Mouse (Mus musculus) gastrocnemius, postnatal 36 days (tissue): ENCODE results near the gene Cryga. TPM values are rescaled to one million over a fixed set of nuclear protein-coding genes. Genes with fewer than 3 reads are reported as not detected.

Source experiments
- DNase-seq, 2 experiments: peaks; one replicate each; pipeline ENCODE4 v3.0.0; 2022
- intact Hi-C: fragments of 180-260 bp; cut with DNase I; formaldehyde crosslinking; loops from one replicate; pipeline ENCODE4 v1.15.1; 2025
- long read RNA-seq, 2 experiments: library from polyadenylated mRNA; stranded (forward); transcript quantifications; one replicate each; pipeline ENCODE4 v2.0.0; 2021
- total RNA-seq, 2 experiments: library from RNA; stranded (reverse); gene quantifications; 2 replicates each; pipeline ENCODE4 v1.2.3; 2021

Cryga gene
- not detected for total RNA-seq
- long read RNA-seq, experiment 1 = 0 reads
- long read RNA-seq, experiment 2 = 0 reads

DNA sequence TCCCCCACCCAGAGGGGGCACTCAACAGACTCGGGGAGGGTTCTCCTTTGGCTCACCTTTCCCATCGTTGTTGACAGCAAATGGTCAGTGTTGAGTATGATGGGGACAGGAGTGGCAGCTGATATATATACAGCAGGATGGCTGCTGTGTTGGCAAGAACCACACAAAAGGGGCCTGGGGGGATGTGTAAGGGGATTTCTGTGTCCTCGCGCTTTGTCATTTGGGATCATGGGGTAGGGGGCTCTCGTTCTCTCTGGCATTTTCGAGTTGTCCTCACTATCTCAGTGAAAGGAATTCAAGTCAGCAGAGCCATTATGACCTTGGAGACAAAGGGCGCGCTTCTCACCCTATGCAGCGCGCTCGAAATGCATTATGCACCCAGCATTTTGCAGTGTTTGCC lies at the start of gene Cryga:
Cryga (minus strand) TSS at position 101 of the 400 bp plus-strand sequence.
- intact Hi-C loops = no loop called here
- no peak for DNase-seq

DNA sequence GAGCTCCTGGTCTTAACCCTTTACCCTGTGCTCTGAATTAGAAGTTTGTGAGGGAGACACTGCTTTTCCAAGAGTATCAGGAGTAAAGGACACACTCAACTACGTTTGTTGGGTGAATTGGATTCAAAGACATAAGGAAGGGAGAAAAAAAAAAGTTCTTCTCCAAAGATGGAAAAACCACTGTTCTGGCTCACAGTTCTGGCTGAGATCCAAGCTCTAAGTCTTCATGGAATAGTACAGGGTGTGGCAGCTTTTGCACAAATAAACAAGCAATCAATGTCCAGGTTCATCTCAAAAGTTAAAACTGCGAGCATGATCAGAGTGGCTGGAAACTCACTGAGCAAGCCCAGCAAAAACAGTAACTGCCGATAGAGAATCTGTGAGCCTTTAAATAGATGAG lies 44.8 kb upstream of the Cryga start:
- intact Hi-C loops = no loop called here
- no peak for DNase-seq

DNA sequence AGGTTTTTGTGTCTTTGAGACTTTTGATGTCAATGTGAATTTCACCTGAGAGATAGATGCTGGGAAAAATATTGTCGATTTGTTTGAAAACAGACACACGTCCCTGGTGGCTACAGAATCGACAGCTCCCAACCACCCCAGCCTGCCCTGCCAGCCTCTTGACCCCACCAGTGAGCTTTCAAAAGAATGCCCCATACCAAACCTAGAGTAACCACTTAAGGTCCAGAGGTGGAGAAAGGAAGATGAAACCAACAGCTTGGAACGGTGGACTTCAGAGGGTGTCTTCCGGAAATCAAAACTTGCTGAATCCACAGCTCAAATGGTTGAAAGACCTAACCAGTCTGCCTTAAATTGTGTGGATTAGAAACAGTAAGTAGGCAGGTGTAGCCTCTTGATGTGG lies 44.2 kb upstream of the Cryga start:
- no peak for DNase-seq
- intact Hi-C loops = no loop called here

DNA sequence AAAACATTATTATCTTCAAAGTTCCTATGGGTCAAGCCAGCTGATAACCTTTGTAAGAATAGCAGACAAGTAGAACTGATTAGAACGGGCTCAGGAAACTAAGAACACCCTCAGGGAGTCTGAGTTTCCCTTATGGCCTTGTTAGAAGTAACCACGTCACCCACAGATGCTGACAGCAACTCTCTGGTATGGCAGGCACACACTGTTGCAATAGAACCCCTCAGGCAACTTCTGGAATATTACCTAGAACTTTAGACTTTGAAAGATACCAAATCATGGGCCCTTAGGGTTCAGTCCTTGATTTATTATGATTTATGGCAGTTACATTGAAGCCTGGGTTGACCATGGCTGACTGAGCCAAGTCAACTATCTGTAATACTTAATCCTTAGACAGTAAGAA lies 43.4 kb upstream of the Cryga start:
- no peak for DNase-seq
- intact Hi-C loops = no loop called here

DNA sequence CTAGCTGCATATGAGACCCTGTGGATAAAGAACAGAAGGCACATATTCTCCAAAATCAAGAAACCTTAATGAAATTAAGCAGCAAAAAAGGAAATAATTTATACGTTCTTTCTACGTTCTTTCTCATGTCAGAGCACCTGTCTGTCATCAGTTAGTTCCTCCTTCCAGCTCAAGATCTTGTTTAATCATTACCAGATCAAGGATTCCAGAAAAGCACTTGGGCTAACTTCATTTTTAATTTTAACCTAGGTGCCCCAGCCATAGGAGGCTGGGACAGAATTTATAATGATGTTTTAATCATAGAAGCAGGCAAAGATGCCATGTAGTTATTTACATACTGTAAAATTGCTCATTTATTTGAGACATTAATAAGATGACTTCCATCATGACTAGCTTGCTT lies 41.6 kb upstream of the Cryga start:
- intact Hi-C loops = no loop called here
- DNase-seq = no peak

DNA sequence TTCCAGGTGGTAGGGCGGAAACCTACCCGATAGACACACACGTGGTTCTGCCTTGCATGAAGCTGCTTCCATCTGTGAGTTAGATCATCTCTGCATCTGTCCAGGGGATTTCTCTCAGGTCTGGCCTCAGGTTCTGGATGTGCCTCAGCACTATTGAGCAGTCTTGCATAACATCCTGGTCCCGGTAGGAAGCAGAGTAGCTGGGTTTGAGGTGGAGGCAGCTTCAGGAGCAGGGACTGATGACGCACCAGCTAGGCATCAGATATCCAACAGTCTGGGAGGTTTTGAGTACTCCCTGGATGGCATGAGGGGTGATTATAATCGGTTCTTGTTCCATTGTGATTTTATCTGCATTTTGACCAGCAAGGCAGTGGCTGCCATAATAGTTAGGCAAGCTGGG lies 34.4 kb upstream of the Cryga start:
- intact Hi-C loops = no loop called here
- DNase-seq = no peak

DNA sequence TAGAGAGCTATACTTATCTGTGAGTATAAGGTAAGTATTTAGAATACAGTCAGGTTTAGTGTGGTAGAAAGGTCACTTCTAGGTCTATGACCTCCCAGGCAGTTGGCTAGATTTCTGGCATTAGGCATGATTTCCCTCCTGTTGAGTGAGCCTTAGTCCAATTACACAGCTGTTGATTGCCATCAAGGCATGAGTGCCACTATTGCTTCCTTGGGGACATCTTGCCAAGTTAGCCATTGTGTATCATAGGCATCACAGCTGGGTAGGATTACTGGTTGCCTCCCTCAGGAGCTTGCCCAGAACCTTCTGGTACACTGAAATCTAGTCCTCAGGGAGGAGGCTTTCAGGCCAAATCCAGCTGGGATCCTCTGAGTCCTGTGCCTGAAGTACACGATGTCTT lies 29.7 kb upstream of the Cryga start:
- intact Hi-C loops = no loop called here
- no peak for DNase-seq

DNA sequence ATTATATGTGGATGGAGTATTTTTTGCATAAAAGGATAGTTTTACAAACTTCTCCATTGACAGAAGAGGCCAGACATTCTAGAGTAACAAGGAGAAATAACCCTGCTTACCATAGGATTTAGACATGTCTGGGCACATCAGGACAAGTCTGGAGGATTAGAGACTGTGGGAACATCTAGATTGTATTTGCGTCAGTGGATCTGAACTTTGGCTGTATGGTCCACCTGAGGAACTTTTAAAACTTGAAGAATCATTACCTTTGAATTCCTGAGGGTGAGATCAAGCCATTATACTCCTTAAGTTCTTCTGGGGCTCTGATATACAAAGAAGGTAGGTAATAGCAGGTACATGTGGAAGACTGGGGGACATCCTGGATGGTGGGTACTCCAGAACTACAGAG lies 28.5 kb upstream of the Cryga start:
- DNase-seq = no peak
- intact Hi-C loops = no loop called here

DNA sequence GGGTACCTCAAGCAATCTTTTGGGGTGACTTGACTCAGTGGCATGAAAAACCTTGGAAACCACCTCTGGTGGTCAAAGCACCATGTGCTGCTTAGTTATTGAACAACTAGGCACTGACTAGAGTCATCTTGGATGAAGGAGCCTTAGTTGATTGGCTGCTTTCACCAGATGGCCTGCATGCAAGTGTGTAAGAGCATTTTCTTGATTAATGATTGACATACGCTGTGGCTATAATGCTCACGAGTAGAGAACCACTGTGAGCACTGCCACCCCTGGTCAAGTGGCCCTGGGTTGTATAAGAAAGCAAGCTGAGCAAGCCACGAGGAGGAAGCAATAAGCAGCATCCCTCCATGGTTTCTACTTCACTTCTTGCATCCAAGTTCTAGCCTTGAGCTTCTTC lies 27.1 kb upstream of the Cryga start:
- no peak for DNase-seq
- intact Hi-C loops = no loop called here

DNA sequence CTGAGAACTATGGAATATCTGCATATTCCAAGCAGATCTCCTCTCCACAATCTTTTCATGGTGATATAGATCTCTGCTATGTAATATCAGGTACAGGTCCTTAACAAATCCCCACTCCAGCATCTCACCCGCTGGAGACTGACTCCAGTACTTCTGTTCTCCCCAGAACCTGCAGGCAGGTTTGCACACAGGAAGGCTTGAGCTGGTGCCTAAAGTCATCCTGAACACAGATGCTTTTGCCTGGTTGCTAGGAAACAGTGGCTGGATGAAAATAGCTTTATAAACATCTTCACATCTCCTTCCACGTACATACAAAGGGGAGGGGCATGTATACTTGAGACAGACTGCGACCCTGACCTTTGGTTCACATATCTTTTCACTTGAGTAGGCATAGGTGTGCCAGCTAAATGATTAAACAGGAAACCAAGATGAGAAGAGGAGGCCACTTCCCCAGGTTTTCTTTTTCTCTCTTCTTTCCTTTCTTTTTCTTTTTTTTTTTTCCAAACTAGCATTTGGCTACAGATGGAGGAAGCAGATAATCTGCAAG lies 26.5 kb upstream of the Cryga start:
- no peak for DNase-seq
- intact Hi-C loops = no loop called here

DNA sequence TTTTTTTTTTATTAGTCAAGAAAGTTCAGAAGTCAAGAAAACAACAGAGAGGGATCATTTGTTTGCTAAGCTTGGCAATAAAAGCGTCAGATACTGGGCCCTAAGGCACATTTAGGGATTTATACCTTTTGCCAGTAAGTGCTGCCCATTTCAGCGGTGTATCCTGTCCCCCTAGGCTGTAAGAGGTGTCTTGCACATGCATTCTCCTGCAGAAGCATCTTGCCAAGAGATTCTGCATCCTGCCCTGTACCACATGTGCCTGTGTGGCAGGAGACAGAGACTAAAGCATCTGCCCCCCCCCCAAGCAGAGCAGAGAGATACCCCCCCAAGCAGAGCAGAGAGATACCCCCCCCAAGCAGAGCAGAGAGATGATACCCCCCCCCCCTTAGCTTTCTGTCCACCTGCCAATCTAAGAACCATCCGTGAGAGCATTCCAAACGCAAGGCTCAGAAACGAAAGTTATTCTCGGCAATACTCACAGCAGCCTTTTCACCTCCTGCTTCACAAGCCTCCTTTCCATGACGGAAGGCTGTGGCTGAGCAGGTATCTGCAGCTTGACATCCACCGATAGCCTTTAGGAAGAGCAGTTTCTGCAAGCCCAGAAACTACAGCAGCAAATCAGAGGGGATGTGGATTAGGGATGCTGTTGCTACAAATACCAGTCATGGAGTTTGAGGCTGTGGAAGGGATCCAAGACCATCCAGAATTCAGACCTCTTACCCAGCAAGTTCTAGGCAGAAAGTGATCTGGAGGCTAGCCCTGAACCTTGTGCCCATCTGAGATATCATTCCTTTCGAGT lies 19.6 kb upstream of the Cryga start, which contains the start of gene D630023F18Rik:
D630023F18Rik (minus strand) TSS at position 641 of the 799 bp plus-strand sequence.
- intact Hi-C loops = no loop called here

DNA sequence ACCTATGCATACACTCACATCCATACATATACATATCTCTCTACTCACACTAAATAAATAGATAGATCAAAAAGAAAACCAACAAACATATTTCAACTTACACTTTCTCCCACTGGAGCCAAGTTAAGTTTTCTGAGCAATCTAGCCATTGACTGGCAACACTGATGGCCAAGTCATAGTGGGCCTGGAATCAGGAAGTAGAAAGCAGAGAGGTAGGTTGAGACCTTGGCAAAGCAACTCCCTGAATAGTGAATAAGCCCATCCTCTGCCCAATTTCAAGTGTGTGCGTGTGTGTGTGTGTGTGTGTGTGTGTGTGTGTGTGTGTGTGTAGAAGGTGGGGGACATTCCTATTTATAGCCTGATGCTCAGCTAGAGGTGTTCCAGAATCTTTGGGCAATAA lies 16.3 kb upstream of the Cryga start, which contains the start of gene Gm28845:
Gm28845 (minus strand) TSS at position 121 of the 400 bp plus-strand sequence.
- intact Hi-C loops = no loop called here
- DNase-seq = no peak

More for the DNA sequence above, 19.6 kb upstream of the Cryga start, which contains the start of gene D630023F18Rik:
- DNase-seq = no peak

DNA sequence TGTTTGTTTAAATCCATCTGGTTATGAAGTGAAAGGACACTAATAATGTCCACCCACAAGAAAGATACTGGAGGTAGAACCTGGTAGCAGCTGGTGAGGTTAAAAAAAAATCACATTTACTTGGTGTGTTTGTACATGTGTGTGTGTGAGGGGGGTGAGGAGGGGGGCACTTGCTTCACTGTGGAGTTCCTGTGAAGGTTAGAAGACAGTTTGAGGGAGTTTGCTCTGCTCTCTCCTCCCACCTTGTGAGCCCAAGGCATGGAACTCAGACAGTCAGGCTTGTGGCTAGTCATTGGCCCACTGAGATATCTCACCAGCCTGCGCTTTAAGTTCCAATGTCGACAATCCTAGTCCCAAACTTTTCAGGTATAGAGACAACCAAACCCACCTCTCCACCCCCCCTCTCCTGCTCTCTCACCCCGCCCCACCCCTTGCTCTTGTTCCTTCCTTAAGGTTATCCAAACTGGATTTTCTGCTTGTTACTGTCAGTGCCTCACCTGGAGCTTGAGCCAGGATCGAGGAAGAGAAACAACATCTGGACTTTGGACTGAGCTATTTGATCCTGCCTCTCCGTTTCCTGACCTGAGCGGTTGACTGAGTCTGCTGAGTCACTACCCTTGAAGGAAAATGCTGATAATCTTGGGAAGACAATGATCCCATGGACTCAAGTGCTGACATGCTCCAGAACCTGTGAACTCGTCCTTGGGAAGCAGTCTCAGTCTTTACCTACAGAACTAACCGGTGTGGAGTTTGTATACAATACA lies 15.2 kb upstream of the Cryga start:
- intact Hi-C loops = no loop called here
- DNase-seq = no peak

DNA sequence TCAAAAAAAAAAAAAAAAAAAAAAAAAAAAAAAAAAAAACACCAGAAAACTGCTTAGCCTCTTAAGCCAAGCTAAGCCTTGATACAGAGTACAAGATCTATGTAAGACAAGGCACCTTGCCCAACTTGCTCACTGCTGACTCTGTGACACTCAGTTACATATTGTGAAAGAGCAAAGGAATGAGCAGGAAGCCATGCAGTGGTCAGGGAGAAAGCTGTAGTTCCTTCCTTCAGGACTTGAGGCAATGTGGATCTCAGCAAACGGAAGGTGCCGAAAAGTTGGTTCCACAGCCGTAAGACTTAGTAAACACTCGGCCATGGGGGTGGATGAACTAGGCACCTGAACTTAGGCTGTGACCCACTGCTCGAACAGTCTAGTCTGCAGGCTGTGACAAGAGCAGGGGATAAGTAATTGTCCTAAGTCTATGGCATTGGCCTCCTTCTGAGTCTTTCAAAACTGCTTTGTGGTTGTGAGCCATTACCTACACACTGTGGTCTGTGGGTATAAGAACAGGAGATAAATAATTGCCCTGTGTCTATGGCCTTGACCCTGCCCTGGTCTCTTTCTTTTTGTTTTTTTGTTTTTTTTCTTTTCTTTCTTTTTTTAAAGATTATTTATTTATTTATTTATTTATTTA lies 10.5 kb upstream of the Cryga start:
- intact Hi-C loops = loop anchor here (5.0 kb wide), 1 partner anchor 49 kb away; no protein-coding TSS in a partner anchor
- DNase-seq = no peak

DNA sequence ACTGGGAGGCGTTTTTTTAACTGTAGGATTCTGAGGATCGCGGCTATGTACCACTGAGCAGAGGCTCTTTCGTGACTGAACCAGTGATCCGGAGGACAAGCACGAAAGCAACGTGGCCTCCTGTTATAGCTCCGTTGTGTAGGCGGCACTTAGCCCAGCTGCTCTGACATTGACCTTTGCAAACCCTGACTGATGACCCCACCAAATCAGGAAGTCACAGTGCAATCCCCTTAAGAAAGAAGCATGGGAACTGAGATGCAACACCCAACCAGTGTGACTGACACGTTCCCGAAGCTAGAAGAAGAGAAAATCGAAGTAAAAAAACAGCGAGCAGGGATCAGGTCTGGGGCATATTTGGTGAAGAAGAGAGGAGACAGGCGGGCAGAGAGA lies 9.6 kb upstream of the Cryga start:
- intact Hi-C loops = loop anchor here (5.0 kb wide), 1 partner anchor 49 kb away; no protein-coding TSS in a partner anchor
- DNase-seq = no peak

DNA sequence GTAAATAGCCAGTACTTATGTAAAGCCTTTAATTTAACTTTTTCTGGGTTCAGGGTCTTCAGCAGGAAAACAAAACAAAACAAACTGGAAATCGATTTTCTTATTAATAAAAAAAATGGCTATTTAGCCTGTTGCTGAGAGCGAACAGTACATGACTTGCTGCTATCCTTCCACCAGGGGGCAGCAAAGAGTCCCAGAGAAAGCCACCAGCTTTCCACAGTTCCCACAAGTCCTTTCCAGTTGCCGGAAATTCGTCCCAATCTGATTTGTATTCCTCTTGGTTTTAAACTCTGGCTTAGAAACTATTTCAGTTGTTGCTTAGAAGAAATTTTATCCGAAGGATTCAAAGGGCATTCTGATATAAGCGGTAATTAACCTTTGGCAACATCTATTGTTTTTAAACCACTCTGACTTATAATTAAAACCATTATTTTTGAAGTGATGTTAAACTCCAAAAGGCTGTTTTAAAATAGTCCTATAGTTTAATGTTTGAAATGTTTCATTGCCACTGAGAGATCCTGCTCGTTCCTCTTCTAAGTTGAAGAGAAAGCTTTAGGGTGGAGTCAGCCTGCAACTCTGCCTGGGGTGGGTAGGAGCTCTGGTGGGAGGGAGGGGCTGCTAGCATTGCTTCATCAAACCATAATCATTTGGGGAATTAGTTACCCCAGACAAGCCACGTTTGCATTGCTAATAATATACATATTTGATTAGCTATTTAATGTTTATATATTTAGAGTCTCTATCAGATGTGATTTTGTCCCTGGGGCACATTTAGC lies 9.0 kb upstream of the Cryga start:
- DNase-seq = peak in 1 of 2 experiments; percentile 65
- intact Hi-C loops = loop anchor here (5.0 kb wide), 1 partner anchor 50 kb away; no protein-coding TSS in a partner anchor

DNA sequence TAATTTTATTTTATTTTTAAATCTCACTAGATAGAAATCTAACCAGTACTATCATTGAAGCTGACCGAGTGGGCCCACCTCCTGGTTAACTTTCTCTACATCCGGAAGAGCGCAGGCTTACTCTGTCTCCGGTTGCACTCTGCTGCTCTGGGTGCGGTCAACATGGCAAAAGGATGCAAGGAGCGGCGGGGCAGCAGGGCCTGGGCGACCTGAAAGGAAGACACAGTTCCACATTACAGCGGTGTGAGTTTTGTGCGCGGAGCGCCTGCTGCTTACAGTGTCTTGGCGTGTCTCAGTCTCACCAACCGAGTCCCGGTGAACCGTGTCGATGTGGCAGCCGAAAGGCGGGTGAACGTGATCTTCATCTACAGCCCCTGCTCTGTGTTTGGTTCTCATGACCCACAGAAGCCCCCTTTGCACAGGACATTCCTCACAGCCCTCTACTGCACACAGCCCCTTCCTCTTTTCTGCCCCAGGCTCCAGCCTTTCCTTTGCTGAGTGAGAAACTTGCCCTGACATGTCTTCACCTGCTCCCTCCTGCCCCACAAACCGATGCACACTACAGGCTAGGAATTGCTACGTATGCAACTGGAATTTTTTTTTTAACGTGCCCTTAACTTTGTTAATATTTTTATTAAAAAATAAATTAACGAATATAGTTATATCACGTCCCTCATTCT lies 6.7 kb upstream of the Cryga start:
- no peak for DNase-seq
- intact Hi-C loops = loop anchor here (5.0 kb wide), 1 partner anchor 52 kb away; no protein-coding TSS in a partner anchor

DNA sequence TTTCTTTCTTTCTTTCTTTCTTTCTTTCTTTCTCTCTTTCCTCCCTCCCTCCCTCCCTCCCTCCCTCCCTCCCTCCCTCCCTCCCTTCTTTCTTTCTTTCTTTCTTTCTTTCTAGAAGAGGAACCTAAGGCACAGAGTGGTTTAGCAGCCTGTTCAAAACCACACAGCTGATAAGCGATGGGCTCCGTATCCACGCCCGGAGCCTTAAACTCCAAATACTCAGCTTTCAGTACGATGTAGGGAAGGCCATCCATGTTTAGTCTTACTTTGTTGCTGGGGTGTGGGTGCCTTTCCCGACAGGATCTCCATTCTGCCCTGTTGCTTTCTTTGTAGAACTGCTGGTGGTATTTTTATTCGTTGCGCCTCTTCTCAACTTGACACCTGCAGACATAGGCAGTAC lies 6.0 kb upstream of the Cryga start:
- DNase-seq = no peak
- intact Hi-C loops = no loop called here

DNA sequence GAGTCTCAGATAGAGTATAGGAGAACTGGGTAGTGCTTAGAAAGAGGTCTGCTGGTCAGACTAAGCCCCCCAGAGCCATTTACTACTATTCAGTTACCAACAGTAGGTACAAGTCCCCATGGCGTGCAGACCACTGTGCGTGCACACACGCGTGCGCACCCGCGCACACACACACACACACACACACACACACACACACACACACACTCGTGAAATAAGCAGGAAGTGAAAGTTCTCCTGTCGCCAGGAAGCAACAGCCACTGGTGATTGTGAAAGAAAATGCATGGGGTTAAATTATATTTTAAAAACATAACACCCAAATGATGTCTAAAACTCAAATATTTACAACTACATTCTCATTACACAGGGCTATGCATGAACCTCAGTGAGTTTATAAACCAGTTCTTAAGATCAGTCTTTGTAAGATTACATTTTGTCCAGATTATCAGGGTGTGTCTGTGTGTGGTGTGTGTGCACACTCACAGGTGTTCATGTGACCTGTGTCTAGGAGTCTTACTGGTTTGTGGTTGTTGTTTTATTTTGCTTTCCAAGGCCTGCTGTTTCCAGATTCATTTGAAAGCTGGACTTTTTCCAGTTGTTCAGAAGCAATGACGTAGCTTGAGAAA lies 4.6 kb upstream of the Cryga start:
- no peak for DNase-seq
- intact Hi-C loops = no loop called here
